Mouse (Mus musculus) forelimb bud, embryonic 11.5 days (tissue): Measurements from ENCODE around the gene Brca2.
"Not testable (repeated sequence)": the region's sequence is repeated elsewhere in the genome, so short reads cannot be mapped to it uniquely, and the experiment has no call there.

Experiments
- DNase-seq: peaks from one replicate; pipeline ENCODE4 v3.0.0-alpha.2; 2012; ENCODE audit warnings: low read depth, low spot score

Gene Brca2

GRCm38 (mm10) chr5:150521937-150522866 is at the start of gene Brca2:
TSS of gene Brca2 (plus strand) at chr5:150522630.
- DNase-seq, result peak; percentile 90

GRCm38 (mm10) chr5:150477364-150477763 is 45.1 kb upstream of the Brca2 start:
- no peak for DNase-seq

GRCm38 (mm10) chr5:150478612-150479011 is 43.8 kb upstream of the Brca2 start:
- DNase-seq, result no peak

DNA sequence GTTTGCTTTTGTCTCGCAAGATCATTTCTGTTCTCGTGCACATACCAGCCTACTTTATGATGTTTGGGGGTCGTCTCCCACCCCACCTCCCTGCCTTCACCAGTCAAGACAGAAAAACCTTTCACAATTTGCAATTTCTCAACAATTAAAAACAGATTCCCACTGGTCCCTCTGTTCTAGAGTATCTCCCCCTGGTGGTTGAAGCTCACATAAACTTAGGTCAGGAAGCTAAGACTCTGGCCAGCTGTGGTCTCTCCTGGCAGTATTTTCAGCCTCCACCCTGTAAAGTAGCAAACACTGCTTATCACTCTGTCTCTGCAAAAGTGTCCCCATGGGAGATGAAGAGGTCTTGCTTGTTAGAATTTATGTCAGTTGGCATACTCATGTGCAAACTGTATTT is 37.2 kb upstream of the Brca2 start:
- peak; percentile 72 for DNase-seq

DNA sequence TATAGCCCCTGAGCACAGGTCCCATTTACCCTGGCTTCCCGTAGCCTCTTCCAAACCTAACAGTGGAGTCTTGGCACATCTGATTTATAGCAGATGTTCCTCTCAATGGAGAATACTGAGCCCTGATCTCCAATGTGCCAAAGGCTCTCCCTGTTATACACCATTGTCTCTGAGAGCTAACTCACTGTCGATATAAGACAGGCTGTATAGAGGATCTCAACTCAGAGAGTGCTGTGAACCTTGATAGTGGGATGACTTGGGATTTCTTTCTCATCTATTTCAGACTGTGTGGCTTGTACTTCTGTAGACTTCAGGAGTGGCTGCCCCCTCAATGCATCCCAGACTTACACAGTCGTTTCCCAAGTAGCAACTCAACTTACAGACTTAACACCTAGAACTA is 32.1 kb upstream of the Brca2 start:
- DNase-seq, result no peak

- DNase-seq, result peak; percentile 64
Observed at GRCm38 (mm10) chr5:150490821-150491220, 31.6 kb upstream of the Brca2 start.

DNA sequence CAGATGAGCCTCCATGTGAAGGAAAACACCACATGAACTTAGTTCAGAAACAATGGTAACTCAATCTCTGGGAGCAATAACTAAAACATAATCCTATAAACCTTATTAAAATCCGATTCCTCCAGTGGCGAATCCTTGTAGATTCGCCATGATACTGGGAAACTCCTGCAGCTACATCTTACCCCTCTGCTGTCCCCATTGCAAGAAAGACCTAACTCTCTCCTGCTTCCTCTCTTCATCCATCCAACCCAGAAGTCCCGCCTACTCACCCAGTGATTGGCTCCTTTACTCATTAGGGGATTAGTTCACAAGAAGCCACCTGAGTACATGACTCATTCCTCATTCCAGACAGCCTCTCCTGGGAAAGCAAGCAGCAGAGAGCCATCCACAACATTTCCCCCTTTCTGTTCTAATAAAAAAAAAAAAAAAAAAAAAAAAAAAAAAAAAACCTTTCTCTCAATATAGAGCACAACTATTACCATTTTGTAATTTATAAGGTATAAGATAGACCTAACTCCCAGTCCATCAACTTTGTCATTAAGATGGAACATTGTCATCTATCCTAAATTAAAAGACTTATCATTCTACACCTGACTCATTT is 30.8 kb upstream of the Brca2 start:
- DNase-seq, result not testable (repeated sequence)

DNA sequence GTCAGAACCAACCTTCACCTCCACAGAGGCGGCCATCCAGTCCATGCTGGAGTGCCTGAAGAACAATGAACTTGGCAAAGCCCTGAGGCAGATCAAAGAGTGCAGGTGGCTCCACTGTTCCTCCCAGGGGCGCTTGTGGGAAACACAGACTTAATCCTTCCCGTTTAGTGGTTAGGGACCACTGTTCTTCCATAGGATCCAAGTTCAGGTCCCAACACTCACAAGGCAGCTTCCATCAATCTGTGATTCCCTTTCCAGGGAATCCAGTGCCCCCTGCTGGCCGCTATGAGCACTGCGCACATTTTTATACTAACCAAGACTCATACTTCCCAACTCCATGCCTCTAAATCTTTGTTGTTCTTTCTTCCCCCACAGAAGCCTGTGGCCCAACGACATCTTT is 26.6 kb upstream of the Brca2 start:
- DNase-seq, result peak; percentile 20

DNA sequence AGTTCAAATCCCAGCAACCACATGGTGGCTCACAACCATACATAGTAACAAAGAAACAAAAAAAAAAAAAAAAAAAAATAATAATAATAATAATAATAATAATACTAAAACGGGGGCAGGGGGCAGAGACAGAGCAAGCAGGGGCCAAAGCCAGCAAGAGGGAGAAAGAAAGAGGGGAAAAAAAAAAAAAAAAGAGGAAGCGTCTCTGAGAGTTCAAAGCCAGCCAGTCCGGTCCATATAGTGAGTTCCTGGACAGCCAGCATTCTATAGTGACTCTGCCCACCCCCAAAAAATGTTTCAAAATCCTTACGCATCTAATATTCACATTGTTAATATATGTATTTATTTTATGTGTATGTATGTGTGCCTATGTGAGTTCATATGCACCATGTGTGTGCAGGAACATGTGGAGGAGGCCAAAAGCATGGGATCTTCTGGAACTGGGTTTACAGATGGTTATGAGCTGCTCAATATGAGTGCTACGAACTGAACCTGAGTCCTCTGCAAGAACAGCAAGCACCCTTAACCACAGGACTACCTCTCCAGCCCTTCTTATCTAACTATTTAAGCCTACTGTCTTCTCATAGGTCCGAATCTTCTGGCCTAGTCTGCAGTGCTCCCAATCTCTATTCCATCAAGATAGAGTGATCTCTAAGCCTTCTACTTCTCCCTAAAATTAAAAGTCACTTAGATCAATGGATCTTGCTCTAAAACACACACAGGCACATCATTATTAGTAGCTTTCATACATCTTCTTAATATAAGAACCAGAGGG is 11.8 kb upstream of the Brca2 start:
- no peak for DNase-seq

DNA sequence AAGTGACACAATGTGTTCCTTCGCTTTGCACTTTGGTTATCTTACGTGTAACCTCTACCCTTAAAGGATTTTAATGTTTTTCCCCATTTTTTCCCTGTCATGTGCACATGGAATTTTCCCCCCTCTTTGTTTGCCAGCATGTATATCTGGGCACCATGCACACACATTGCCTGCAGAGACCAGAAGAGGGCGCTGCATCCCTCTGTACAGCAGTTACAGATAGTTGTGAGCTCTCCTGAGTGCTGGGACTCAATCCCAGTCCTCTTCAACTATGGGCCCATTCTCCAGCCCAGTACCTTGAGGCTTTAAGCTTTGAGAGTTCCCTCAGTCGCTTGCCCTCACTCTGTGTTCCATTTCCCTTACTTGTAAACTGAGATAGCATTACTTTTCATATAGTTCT is 9.2 kb upstream of the Brca2 start:
- DNase-seq, result no peak

DNA sequence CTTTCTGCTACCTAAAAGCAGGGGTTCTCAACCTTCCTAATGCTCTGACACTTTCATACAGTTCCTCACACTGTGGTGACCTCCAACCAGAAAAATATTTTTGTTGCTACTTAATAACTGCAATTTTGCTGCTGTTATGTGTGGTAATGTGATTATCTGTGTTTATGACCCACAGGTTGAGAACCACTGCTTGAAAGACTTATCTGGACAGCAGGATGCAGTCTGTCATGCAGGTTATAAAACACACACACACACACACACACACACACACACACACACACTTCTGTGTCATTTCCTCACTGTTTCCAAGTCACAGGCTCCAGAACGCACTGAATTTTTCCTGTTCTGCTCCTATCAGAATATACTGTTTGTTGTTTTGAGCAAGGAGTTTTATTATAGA is 8.4 kb upstream of the Brca2 start:
- DNase-seq, result no peak

DNA sequence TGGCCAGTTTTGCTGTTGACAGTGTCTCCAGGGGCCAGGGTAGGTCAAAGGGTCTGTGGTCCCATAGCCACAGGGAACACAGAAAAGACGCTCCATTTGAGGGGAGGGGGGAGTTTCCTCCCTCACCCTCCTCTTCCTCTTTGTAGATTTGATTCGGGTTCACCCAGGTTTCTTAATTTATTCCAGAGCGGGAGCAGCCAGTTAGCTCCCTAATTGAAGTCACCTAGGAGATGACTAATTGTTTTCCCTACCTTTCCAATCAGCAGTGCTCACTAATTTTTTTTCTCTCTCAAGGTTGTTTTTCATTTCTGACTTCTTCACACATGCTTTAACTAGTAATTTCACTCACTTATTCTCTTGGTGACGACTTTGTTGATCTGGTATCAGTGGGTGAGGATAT is 4.4 kb upstream of the Brca2 start, which contains the start of gene Zar1l:
Gene Zar1l, minus strand, starts transcription at position 101 of the 400 bp plus-strand sequence.
- no peak for DNase-seq

DNA sequence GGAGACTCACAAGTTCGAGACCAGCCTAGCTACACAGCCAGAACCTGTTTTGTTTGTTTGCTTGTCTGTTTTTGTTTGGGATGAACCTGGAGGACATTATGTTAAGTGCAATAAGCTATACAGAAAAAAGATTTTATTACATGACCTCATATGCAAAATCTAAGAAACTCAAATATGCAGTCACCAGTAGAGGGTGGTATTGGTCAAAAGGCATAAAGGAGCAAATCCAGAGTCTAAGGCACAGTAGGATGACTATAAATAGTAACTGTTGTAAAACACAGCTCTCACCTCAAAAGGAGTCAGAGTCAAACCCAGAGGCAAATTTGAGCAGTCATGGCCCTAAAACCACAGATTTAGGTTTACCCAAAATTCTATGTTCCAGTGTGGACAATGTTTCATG is 2.9 kb upstream of the Brca2 start:
- peak; percentile 13 for DNase-seq

- DNase-seq, result no peak
Observed at GRCm38 (mm10) chr5:150522867-150523234, 421 bp downstream of the Brca2 start.

GRCm38 (mm10) chr5:150525239-150525638 is 2.8 kb downstream of the Brca2 start:
- no peak for DNase-seq

DNA sequence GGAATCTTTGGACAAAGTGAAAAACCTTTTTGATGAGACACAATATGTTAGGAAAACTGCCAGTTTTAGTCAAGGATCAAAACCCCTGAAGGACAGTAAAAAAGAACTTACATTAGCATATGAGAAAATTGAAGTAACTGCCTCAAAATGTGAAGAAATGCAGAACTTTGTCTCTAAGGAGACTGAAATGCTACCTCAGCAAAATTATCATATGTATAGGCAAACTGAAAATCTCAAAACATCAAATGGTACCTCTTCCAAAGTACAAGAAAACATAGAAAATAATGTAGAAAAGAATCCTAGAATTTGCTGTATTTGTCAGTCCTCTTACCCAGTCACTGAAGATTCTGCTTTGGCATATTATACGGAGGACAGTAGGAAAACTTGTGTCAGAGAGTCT is 18.9 kb downstream of the Brca2 start:
- DNase-seq, result no peak

DNA sequence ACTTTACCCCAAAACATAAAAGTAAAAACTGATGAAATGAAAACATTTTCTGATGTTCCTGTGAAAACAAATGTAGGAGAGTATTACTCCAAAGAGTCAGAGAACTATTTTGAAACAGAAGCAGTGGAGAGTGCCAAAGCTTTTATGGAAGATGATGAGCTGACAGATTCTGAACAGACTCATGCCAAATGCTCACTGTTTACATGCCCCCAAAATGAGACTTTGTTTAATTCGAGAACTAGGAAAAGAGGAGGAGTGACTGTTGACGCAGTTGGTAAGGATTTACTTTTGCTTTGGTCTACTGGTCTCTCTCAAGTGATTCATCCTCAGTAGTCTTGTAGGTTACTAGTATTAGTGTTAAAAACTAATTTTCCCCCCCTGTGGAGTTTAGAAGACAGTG is 20.8 kb downstream of the Brca2 start:
- DNase-seq, result no peak

DNA sequence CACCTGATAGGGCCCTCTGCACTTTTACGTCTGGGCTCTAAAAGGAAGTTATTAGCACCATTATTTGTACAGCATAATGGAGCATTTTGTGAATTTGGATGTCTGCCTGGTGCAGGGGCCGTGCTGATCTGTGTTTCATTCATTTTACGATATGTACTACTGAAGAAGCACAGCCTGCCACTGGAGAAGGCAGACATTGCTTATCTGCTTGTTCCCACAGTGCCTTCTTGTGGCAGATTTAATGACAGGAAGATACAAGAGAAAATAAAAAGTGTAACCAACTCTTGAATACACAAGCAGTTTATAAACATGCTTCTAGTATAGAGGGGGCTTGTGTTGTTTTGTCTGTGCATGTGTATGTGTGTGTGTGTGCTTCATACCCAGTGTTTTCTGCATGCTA is 29.2 kb downstream of the Brca2 start:
- DNase-seq, result no peak

DNA sequence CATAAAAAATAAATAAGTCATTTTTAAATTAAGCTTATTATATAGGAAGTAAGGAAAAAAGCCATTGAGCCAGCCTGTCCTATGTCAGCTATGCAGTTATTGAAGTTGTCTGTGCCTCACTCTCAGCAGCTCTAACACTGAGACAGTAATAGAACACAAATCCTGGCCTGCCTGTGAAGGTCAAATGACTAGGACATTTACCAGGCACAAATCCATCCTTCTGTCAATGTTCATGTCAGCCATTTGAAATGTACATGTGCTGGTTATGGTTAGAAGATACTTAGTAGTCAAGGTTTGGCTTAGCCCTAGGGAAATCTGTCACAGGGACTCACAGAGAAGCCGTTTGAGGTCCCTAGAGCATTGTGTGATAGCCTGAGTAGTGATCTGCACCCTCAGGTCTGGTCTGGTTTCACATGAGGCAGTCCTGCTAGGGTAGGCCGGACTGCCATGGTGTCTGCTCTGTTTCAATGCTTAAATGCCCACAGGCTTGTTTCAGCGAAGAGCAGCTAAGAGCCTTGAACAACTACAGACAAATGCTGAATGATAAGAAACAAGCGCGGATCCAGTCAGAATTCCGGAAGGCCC is 37.2 kb downstream of the Brca2 start:
- no peak for DNase-seq

GRCm38 (mm10) chr5:150560851-150561250 is 38.4 kb downstream of the Brca2 start:
- no peak for DNase-seq

- no peak for DNase-seq
Observed at GRCm38 (mm10) chr5:150561376-150561775, 38.9 kb downstream of the Brca2 start.

DNA sequence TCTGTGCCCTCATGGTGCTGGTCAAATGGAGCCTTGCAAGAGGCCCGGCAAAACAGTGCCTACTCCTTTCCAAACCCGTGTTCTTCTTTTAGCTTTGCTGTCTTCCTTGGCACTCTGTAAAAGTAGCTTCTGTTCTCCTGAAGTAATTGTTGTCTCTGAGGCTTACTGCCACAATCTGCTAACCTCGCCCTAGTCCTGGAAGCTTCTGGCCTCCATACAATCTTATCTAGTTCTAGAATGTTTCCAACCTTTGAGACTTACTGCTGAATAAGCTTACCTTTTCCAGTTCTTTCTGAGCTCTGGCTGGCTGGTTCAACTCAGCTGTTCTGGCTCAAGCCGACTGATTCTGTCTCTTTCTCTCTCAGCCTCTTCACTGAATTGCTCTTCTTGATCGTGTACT is 39.4 kb downstream of the Brca2 start:
- DNase-seq, result no peak
